28 mouse cellular contexts compared by ENCODE assay signal in the genomic region with DNA sequence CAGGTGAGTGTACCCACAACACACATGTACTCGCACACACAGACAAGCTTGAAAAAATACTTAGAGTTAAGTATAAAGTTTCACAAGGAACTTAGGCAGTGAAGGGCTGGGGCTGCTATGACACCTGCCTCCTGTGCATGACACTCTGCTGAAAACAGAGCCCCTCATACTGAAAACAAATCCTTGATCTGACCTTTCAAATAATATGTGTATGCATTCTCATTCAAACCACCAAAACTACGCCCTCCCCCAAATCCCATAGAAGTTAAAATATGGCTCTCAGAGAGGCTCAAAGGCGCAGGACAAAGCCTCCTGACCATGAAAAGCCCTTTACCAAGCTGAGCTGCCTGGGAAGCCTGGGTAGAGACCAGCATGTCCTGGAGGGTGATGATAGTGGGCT.
"Had no signal": no experiment of that assay in that cellular context is flagged by ENCODE, and none has a peak within 500 bp of the region (broad histone marks: within the 10 kb centered on the region; RNA-seq: fewer than 3 reads in every experiment).

No protein-coding gene starts in this region.

- H3K27me3 ChIP-seq: embryonic facial prominence, embryonic 12.5 days; embryonic facial prominence, embryonic 13.5 days; embryonic facial prominence, embryonic 15.5 days; forebrain, embryonic 13.5 days; forebrain, embryonic 15.5 days had no signal

- H3K36me3 ChIP-seq: embryonic facial prominence, embryonic 10.5 days; embryonic facial prominence, embryonic 12.5 days; embryonic facial prominence, embryonic 13.5 days; embryonic facial prominence, embryonic 15.5 days; forebrain, embryonic 10.5 days; forebrain, embryonic 12.5 days; forebrain, embryonic 15.5 days had no signal

- H3K4me3 ChIP-seq: embryonic facial prominence, embryonic 10.5 days; embryonic facial prominence, embryonic 12.5 days; embryonic facial prominence, embryonic 13.5 days; embryonic facial prominence, embryonic 15.5 days; erythroblast, embryonic 14.5 days; forebrain, embryonic 10.5 days; forebrain, embryonic 12.5 days; forebrain, embryonic 13.5 days; forebrain, embryonic 15.5 days; gastrocnemius, adult 2 months; heart, adult 2 months had no signal

- DNase-seq: cerebellum, adult 2 months; cerebellum, adult 8-10 months; cerebellum, adult 9-10 months; cerebellum, adult 9-11 months; cerebellum, postnatal 10 days; cerebellum, postnatal 14 days; cerebellum, postnatal 25 days; cerebellum, postnatal 36 days; embryo, embryonic 11 days; forebrain, postnatal 0 days; gastrocnemius, adult 2 months; gastrocnemius, postnatal 10 days; gastrocnemius, postnatal 14 days; gastrocnemius, postnatal 25 days; gastrocnemius, postnatal 36 days; heart, adult 18-20 months; heart, adult 2 months had no signal

- H3K27ac ChIP-seq: embryonic facial prominence, embryonic 10.5 days; embryonic facial prominence, embryonic 12.5 days; embryonic facial prominence, embryonic 13.5 days; embryonic facial prominence, embryonic 15.5 days; forebrain, embryonic 10.5 days; forebrain, embryonic 12.5 days; forebrain, embryonic 13.5 days; forebrain, embryonic 15.5 days; gastrocnemius, adult 2 months; heart, adult 2 months had no signal

- H3K9ac ChIP-seq: embryonic facial prominence, embryonic 12.5 days; embryonic facial prominence, embryonic 13.5 days; embryonic facial prominence, embryonic 15.5 days; forebrain, embryonic 12.5 days; forebrain, embryonic 13.5 days; forebrain, embryonic 15.5 days; forebrain, postnatal 0 days had no signal

- ATAC-seq: forebrain, embryonic 13.5 days; forebrain, embryonic 14.5 days; forebrain, embryonic 15.5 days; forebrain, embryonic 16.5 days; forebrain, postnatal 0 days had no signal

- H3K9me3 ChIP-seq: embryonic facial prominence, embryonic 10.5 days; embryonic facial prominence, embryonic 12.5 days; embryonic facial prominence, embryonic 13.5 days; embryonic facial prominence, embryonic 15.5 days; forebrain, embryonic 12.5 days; forebrain, embryonic 13.5 days; forebrain, embryonic 15.5 days had no signal

- H3K4me1 ChIP-seq: embryonic facial prominence, embryonic 12.5 days; embryonic facial prominence, embryonic 13.5 days had no signal

- H3K4me2 ChIP-seq: embryonic facial prominence, embryonic 12.5 days; embryonic facial prominence, embryonic 13.5 days; embryonic facial prominence, embryonic 15.5 days; forebrain, embryonic 12.5 days; forebrain, embryonic 13.5 days; forebrain, embryonic 15.5 days had no signal
